Mouse (Mus musculus) liver, embryonic 14.5 days (tissue): ENCODE measurements around the gene Cdc20b. TPM values are rescaled to one million over a fixed set of nuclear protein-coding genes. Genes with fewer than 3 reads are reported as not detected.
A peak's percentile ranks its signal among the peaks of the same experiment; 100 is the strongest.

Experiments used
- ATAC-seq: fragments of 200-750 bp; cut with Nextera tagmentation; 2 replicates; pipeline ENCODE4 v1.8.0; 2017; ENCODE audit warnings: moderate number of reproducible peaks, mild to moderate bottlenecking, moderate library complexity; ENCODE audit not compliant: insufficient read depth
- DNase-seq, 3 experiments: peaks; one replicate each; pipeline ENCODE4 v3.0.0-alpha.2; 2012 to 2013; ENCODE audit warnings: low read depth in 3 of 3, low spot score in 3 of 3
- H3K27ac ChIP-seq: fragments of 300-500 bp; sonication (generic); 2 replicates; pipeline ENCODE4 v1.5.1; 2014; ENCODE audit warnings: moderate library complexity, mild to moderate bottlenecking, control low read depth, inconsistent platforms
- H3K27me3 ChIP-seq: fragments of 300-500 bp; sonication (generic); 2 replicates; pipeline ENCODE4 v1.6.1; 2014; ENCODE audit warnings: mild to moderate bottlenecking, low read length, moderate library complexity; ENCODE audit not compliant: control insufficient read depth, insufficient read depth
- H3K36me3 ChIP-seq: fragments of 300-500 bp; sonication (generic); replicated peaks from 2 replicates; pipeline ENCODE4 v1.6.1; 2014; ENCODE audit warnings: low read depth; ENCODE audit not compliant: control insufficient read depth, insufficient read depth
- H3K4me1 ChIP-seq, 2 experiments: fragments of 200-500 bp in 1 of 2; fragments of 300-500 bp in 1 of 2; sonication (generic) in 1 of 2; replicated peaks; 2 replicates each; pipeline ENCODE4 v1.6.1; 2012 to 2014; ENCODE audit warnings: antibody characterized with exemption in 1 of 2, inconsistent platforms in 1 of 2, low read length in 1 of 2; ENCODE audit not compliant: control insufficient read depth in 2 of 2, insufficient read depth in 2 of 2
- H3K4me2 ChIP-seq: fragments of 300-500 bp; sonication (generic); 2 replicates; pipeline ENCODE4 v1.6.1; 2014; ENCODE audit warnings: low read depth, mild to moderate bottlenecking, control low read depth, moderate library complexity
- H3K4me3 ChIP-seq, 2 experiments: fragments of 200-500 bp in 1 of 2; fragments of 300-500 bp in 1 of 2; sonication (generic) in 1 of 2; 2 replicates each; pipeline ENCODE4 v1.5.1; 2012 to 2014; ENCODE audit warnings: low read depth in 2 of 2, low read length in 2 of 2, mild to moderate bottlenecking in 2 of 2, control low read depth in 1 of 2, inconsistent platforms in 1 of 2, moderate library complexity in 1 of 2; ENCODE audit not compliant: insufficient read depth in 1 of 2
- H3K9ac ChIP-seq: fragments of 300-500 bp; sonication (generic); replicated peaks from 2 replicates; pipeline ENCODE4 v1.6.1; 2014; ENCODE audit warnings: mild to moderate bottlenecking, control low read depth, moderate library complexity
- H3K9me3 ChIP-seq: fragments of 300-500 bp; sonication (generic); 2 replicates; pipeline ENCODE4 v1.6.1; 2016; ENCODE audit warnings: low read length, mixed read lengths; ENCODE audit not compliant: control insufficient read depth
- CTCF ChIP-seq: IDR thresholded peaks from 2 replicates; pipeline ENCODE4 v1.5.1; 2016; ENCODE audit warnings: antibody characterized with exemption, low read depth, control low read depth
- EP300 ChIP-seq: IDR thresholded peaks from 2 replicates; pipeline ENCODE4 v1.6.1; 2016; ENCODE audit warnings: antibody characterized with exemption, low read depth
- WGBS: fragments of 180-500 bp; shearing (Covaris S2); extraction: QIAGEN DNeasy Blood & Tissue Kit; methylation state at CpG from one replicate; pipeline ENCODE4 v1.1.7; 2014; ENCODE audit not compliant: insufficient replicate concordance; 5-methylcytosine and 5-hydroxymethylcytosine counted together
- polyA plus RNA-seq, 2 experiments: library from polyadenylated mRNA; depleted of rRNA in 1 of 2; stranded (reverse) in 1 of 2; unstranded in 1 of 2; fragments of >200 nt; fragmentation: Nextera tagmentation in 1 of 2; extraction: Ambion mirVana in 1 of 2; gene quantifications; 2 replicates each; pipeline versions ENCODE4 v1.2.1 to v1.2.3; 2012 to 2014

Gene Cdc20b
- polyA plus RNA-seq (2012; rRNA removed) = 0.02 TPM in 1 of 2 replicates, not detected in the other
- not detected in 2 replicates for polyA plus RNA-seq (2014; fragmentation: Nextera tagmentation; extraction: Ambion mirVana)

GRCm38 (mm10) chr13:113034950-113035421 is at the start of gene Cdc20b:
Gene Cdc20b, plus strand, starts transcription at chr13:113035111.
- Histone ChIP-seq H3K27ac (no peak within 1 kb of the TSS), H3K36me3 (no peaks in the 10 kb centered on the region), H3K9me3 (no peaks in the 10 kb centered on the region), H3K27me3 (peaks cover 59% of the 10 kb centered on the region), H3K4me2 (peak within 1 kb of the TSS; percentile 86), H3K4me3 (peak within 1 kb of the TSS; percentile 53 to 57), H3K4me1 (0 out of 4 replicates have a peak, but pooled peaks cover 0 to 2% of the 10 kb centered on the region in 2 experiments), H3K9ac (0 out of 2 replicates have a peak within 1 kb of the TSS, but pooled peaks have one; percentile 18)
- peak; percentile 77 for ATAC-seq
- TF ChIP-seq EP300 (no peak), CTCF (no peak)
- peak; percentile 44 to 53 (median 49) for DNase-seq
- under 1% methylated on average over 46 of the region's 46 CpGs for WGBS

- 13% methylated on average over 18 of the region's 18 CpGs for WGBS
- H3K4me2 ChIP-seq = no peak overlapping the region
- no peak overlapping the region for H3K9ac ChIP-seq
- no peak for DNase-seq
- TF ChIP-seq EP300 (no peak), CTCF (no peak)
- no peak overlapping the region for H3K4me3 ChIP-seq
- peaks cover 59% of the 10 kb centered on the region for H3K27me3 ChIP-seq
- no peak overlapping the region for H3K27ac ChIP-seq
- H3K9me3 ChIP-seq = no peaks in the 10 kb centered on the region
- no peaks in the 10 kb centered on the region for H3K36me3 ChIP-seq
- no peaks in the 10 kb centered on the region for H3K4me1 ChIP-seq
- ATAC-seq = no peak
Measured at GRCm38 (mm10) chr13:112985605-112986450, 49.1 kb upstream of the Cdc20b start.

GRCm38 (mm10) chr13:112986451-112986950 is 48.4 kb upstream of the Cdc20b start:
- no peaks in the 10 kb centered on the region for H3K36me3 ChIP-seq
- no peak for DNase-seq

GRCm38 (mm10) chr13:112987532-112987943 is 47.4 kb upstream of the Cdc20b start, which contains the start of gene Ccno:
Gene Ccno, plus strand, starts transcription at chr13:112987802.
- TF ChIP-seq CTCF (no peak), EP300 (no peak)
- Histone ChIP-seq H3K9ac (no peak within 1 kb of the TSS), H3K4me3 (peak within 1 kb of the TSS; percentile 12 to 49; a peak in 3 of 4 replicates), H3K4me2 (peak within 1 kb of the TSS; percentile 56), H3K4me1 (no peaks in the 10 kb centered on the region), H3K27ac (no peak within 1 kb of the TSS), H3K36me3 (no peaks in the 10 kb centered on the region), H3K9me3 (no peaks in the 10 kb centered on the region), H3K27me3 (peaks cover 70% of the 10 kb centered on the region)
- WGBS = under 1% methylated on average over 47 of the region's 47 CpGs
- ATAC-seq = peak; percentile 87
- peak; percentile 46 to 58 (median 48) for DNase-seq

More at GRCm38 (mm10) chr13:112986451-112986950, 48.4 kb upstream of the Cdc20b start:
- H3K27me3 ChIP-seq = peaks cover 66% of the 10 kb centered on the region
- ATAC-seq = no peak
- no peaks in the 10 kb centered on the region for H3K4me1 ChIP-seq
- H3K4me3 ChIP-seq = no peak overlapping the region
- no peak overlapping the region for H3K4me2 ChIP-seq
- no peak overlapping the region for H3K9ac ChIP-seq
- no peaks in the 10 kb centered on the region for H3K9me3 ChIP-seq
- TF ChIP-seq CTCF = no peak
- WGBS = 2% methylated on average over 17 of the region's 17 CpGs
- H3K27ac ChIP-seq = no peak overlapping the region

GRCm38 (mm10) chr13:112987991-112988390 is 46.9 kb upstream of the Cdc20b start:
- no peak overlapping the region for H3K9ac ChIP-seq
- DNase-seq (no peak), ATAC-seq (peak; percentile 15; the same call in 1 of the 2 replicates)
- peak overlapping the region; percentile 12 to 49; a peak in 3 of 4 replicates for H3K4me3 ChIP-seq
- peak overlapping the region; percentile 56 for H3K4me2 ChIP-seq
- no peaks in the 10 kb centered on the region for H3K9me3 ChIP-seq
- TF ChIP-seq CTCF (no peak), EP300 (no peak)
- H3K4me1 ChIP-seq = no peaks in the 10 kb centered on the region
- no peaks in the 10 kb centered on the region for H3K36me3 ChIP-seq
- 1% methylated on average over 39 of the region's 39 CpGs for WGBS
- no peak overlapping the region for H3K27ac ChIP-seq
- H3K27me3 ChIP-seq = peaks cover 74% of the 10 kb centered on the region
